ENCODE assay signal across 16 mouse cellular contexts in genomic region chr17:15157693-15158333, GRCm38 (mm10).
"Had no signal": no experiment of that assay in that cellular context is flagged by ENCODE, and none has a peak within 500 bp of the region (broad histone marks: within the 10 kb centered on the region; RNA-seq: fewer than 3 reads in every experiment).

No protein-coding gene starts in this region.

- H3K4me1 ChIP-seq: liver, embryonic 13.5 days; midbrain, embryonic 12.5 days; neural tube, embryonic 13.5 days had no signal

- H3K4me2 ChIP-seq: limb, embryonic 12.5 days; liver, embryonic 13.5 days; midbrain, embryonic 12.5 days; neural tube, embryonic 13.5 days had no signal

- ATAC-seq: inflammation-experienced regulatory T-cells, adult 6 months; intestine, postnatal 0 days; liver, postnatal 0 days; midbrain, embryonic 16.5 days had no signal

- H3K27ac ChIP-seq: left cerebral cortex, adult 2 months; limb, embryonic 12.5 days; liver, embryonic 13.5 days; midbrain, embryonic 12.5 days; neural tube, embryonic 13.5 days had no signal

- H3K9ac ChIP-seq: limb, embryonic 12.5 days; liver, embryonic 13.5 days; liver, postnatal 0 days; midbrain, embryonic 12.5 days; neural tube, embryonic 13.5 days had no signal

- DNase-seq: liver; liver, embryonic 13.5 days; liver, postnatal 0 days; lung, postnatal 36 days; retina, postnatal 1 day; right cerebral cortex, postnatal 4 days; spleen, adult 18-20 months; thymus, adult 2 months; thymus, postnatal 25 days had no signal

- H3K4me3 ChIP-seq: left cerebral cortex, adult 2 months; limb, embryonic 12.5 days; liver, embryonic 13.5 days; midbrain, embryonic 12.5 days; neural tube, embryonic 13.5 days had no signal

- H3K27me3 ChIP-seq: limb, embryonic 12.5 days; liver, embryonic 13.5 days; midbrain, embryonic 12.5 days; neural tube, embryonic 13.5 days had no signal

- H3K36me3 ChIP-seq: limb, embryonic 12.5 days; liver, embryonic 13.5 days; midbrain, embryonic 12.5 days; neural tube, embryonic 13.5 days had no signal

- H3K9me3 ChIP-seq: limb, embryonic 12.5 days; liver, embryonic 13.5 days; midbrain, embryonic 12.5 days; neural tube, embryonic 13.5 days had no signal
